Mouse (Mus musculus): ENCODE results near the gene Tinagl1.

GRCm38 (mm10) chr4:130125935-130126334 is 49.0 kb downstream of the Tinagl1 start:
- no peak for TF ChIP-seq CTCF (IDR thresholded peaks at IDR 0.05)
- no peak for TF ChIP-seq EP300 (IDR thresholded peaks at IDR 0.05)
